Comparison of ENCODE assay signal across 9 mouse cellular contexts in the genomic region with DNA sequence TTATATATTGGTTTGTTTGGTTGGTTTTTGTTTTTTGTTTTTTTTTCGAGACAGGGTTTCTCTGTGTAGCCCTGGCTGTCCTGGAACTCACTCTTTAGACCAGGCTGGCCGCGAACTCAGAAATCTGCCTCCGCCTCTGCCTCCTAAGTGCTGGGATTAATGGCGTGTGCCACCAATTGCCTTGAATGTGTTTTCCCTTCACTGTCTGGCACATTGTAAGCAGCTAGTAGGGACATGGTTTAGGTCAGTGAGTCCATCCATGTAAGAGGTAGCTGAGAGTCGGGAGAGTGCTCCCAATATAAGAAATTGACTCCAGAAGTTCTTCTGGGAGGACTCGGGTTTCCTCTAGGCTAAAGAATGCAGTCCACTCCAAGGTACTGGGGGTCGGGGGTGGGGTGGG. TPM values are rescaled to one million over a fixed set of nuclear protein-coding genes. Genes with fewer than 3 reads are reported as not detected.
DNase-seq lines count a peak whose midpoint lies in the region; ATAC-seq and TF ChIP-seq lines count a peak whose summit lies in the region.
"Had no signal": no experiment of that assay in that cellular context is flagged by ENCODE, and none has a peak within 500 bp of the region (broad histone marks: within the 10 kb centered on the region; RNA-seq: fewer than 3 reads in every experiment).

No protein-coding gene starts in this region.

- H3K79me2 ChIP-seq in myocyte (ENCODE audit: control insufficient read depth, insufficient read depth) = peaks cover 55% of the 10 kb centered on the region

- no peak for TF ChIP-seq CTCF in hindbrain, postnatal 0 days (IDR thresholded peaks at IDR 0.05; ENCODE audit: low read depth)

- H3K4me1 ChIP-seq in embryonic facial prominence, embryonic 13.5 days = peaks cover 45% of the 10 kb centered on the region
- H3K4me1 ChIP-seq in hindbrain, postnatal 0 days (ENCODE audit: insufficient read depth, low read length) = peaks cover 20% of the 10 kb centered on the region

- 24% methylated on average over 8 of the region's 8 CpGs for WGBS in embryonic facial prominence, embryonic 13.5 days
- WGBS in hindbrain, postnatal 0 days = 28% methylated on average over 8 of the region's 8 CpGs

- no peak for ATAC-seq in embryonic facial prominence, embryonic 13.5 days (ENCODE audit: insufficient number of reproducible peaks, insufficient read depth, low FRiP score, low TSS enrichment, low read depth)
- ATAC-seq in hindbrain, postnatal 0 days = no peak

- peak overlapping the region; percentile 88 for H3K9ac ChIP-seq in embryonic facial prominence, embryonic 13.5 days
- H3K9ac ChIP-seq in hindbrain, postnatal 0 days (replicated peaks; ENCODE audit: low read length) = peak overlapping the region; percentile 76; the same call in 1 of the 2 replicates

- peak overlapping the region; percentile 99 for H3K4me2 ChIP-seq in embryonic facial prominence, embryonic 13.5 days
- peak overlapping the region; percentile 98 for H3K4me2 ChIP-seq in hindbrain, postnatal 0 days (ENCODE audit: low read depth, low read length)
- peak overlapping the region; percentile 54 for H3K4me2 ChIP-seq in myocyte (ENCODE audit: low read depth)

- peak overlapping the region; percentile 83; the same call in 1 of the 2 replicates for H3K27ac ChIP-seq in embryonic facial prominence, embryonic 13.5 days
- H3K27ac ChIP-seq in hindbrain, postnatal 0 days = peak overlapping the region; percentile 79; the same call in 1 of the 2 replicates

- no peak for TF ChIP-seq POLR2A in myocyte (IDR thresholded peaks at IDR 0.05; ENCODE audit: insufficient read length, low read depth)

- H3K9me3 ChIP-seq in embryonic facial prominence, embryonic 13.5 days = no peaks in the 10 kb centered on the region
- no peaks in the 10 kb centered on the region for H3K9me3 ChIP-seq in hindbrain, postnatal 0 days (ENCODE audit: low read length)

- H3K36me3 ChIP-seq in embryonic facial prominence, embryonic 13.5 days = peaks cover 12% of the 10 kb centered on the region
- H3K36me3 ChIP-seq in hindbrain, postnatal 0 days (ENCODE audit: insufficient read depth, low read length) = peaks cover 2% of the 10 kb centered on the region; the same call in 1 of the 2 replicates
- no peaks in the 10 kb centered on the region for H3K36me3 ChIP-seq in myocyte (ENCODE audit: control insufficient read depth, insufficient read depth)

- DNase-seq in layer of hippocampus, postnatal 14 days (ENCODE audit: low spot score in 2 of 2) = peak; percentile 21 to 44
- DNase-seq in layer of hippocampus, postnatal 36 days = no peak
- DNase-seq in hindbrain, postnatal 0 days (ENCODE audit: low spot score) = no peak
- DNase-seq in thymus, postnatal 36 days = no peak
- no peak for DNase-seq in urinary bladder, adult 2 months (ENCODE audit: low spot score)

- H3K27me3 ChIP-seq in embryonic facial prominence, embryonic 13.5 days = no peaks in the 10 kb centered on the region
- H3K27me3 ChIP-seq in hindbrain, postnatal 0 days (ENCODE audit: insufficient read depth, low read length) = no peaks in the 10 kb centered on the region
- no peaks in the 10 kb centered on the region for H3K27me3 ChIP-seq in myocyte (ENCODE audit: control insufficient read depth, insufficient read depth, insufficient read length)

- peak overlapping the region; percentile 84 for H3K4me3 ChIP-seq in embryonic facial prominence, embryonic 13.5 days
- H3K4me3 ChIP-seq in hindbrain, postnatal 0 days (ENCODE audit: low read length) = peak overlapping the region; percentile 79
- H3K4me3 ChIP-seq in myocyte = peak overlapping the region; percentile 76

- H3ac ChIP-seq in myocyte (ENCODE audit: control insufficient read depth, insufficient read length) = peak overlapping the region; percentile 86

TF ChIP-seq in myocyte, 11 proteins besides CTCF, POLR2A, EP300 and RAD21:
- TF ChIP-seq MAX (IDR thresholded peaks at IDR 0.05; ENCODE audit: low read depth) = no peak
- no peak for TF ChIP-seq CEBPB (IDR thresholded peaks at IDR 0.05; ENCODE audit: insufficient read depth, poor library complexity, severe bottlenecking)
- no peak for TF ChIP-seq E2F4 (IDR thresholded peaks at IDR 0.05; ENCODE audit: insufficient read depth)
- TF ChIP-seq TCF3 (IDR thresholded peaks at IDR 0.05; ENCODE audit: insufficient read length, low read depth) = no peak
- no peak for TF ChIP-seq TCF12 (IDR thresholded peaks at IDR 0.05; ENCODE audit: insufficient read depth, poor library complexity, severe bottlenecking)

RNA-seq across cellular contexts. Expression of a gene that starts 0.6 kb away (rescaled TPM):
- 10 to 100 TPM; 34.5 to 36.1 TPM for total RNA-seq in layer of hippocampus, postnatal 14 days (2021)
- total RNA-seq in layer of hippocampus, postnatal 36 days (2021) = 10 to 100 TPM; 42.2 to 42.3 TPM
- polyA plus RNA-seq in embryonic facial prominence, embryonic 13.5 days (2015; fragmentation: Nextera tagmentation; extraction: Ambion mirVana) = 73.5 and 77.5 TPM in 2 replicates
- total RNA-seq in hindbrain, postnatal 0 days (2014; rRNA removed) = 86.9 and 112 TPM in 2 replicates
- 44.9 and 45.6 TPM in 2 replicates for polyA plus RNA-seq in hindbrain, postnatal 0 days (2015; fragmentation: Nextera tagmentation; extraction: Ambion mirVana)
- 49.0 TPM for polyA plus RNA-seq in myocyte (2012; fragmentation: generic; extraction: Trizol)
- polyA plus RNA-seq in urinary bladder, adult 2 months (2012; rRNA removed) = 42.2 and 44.4 TPM in 2 replicates

RNA-seq across cellular contexts. Expression of a gene that starts 1.2 kb away (rescaled TPM):
- total RNA-seq in layer of hippocampus, postnatal 14 days (2021) = 10 to 100 TPM; 18.8 to 19.5 TPM
- 10 to 100 TPM; 14.2 to 15.2 TPM for total RNA-seq in layer of hippocampus, postnatal 36 days (2021)
- 56.0 and 58.7 TPM in 2 replicates for polyA plus RNA-seq in embryonic facial prominence, embryonic 13.5 days (2015; fragmentation: Nextera tagmentation; extraction: Ambion mirVana)
- total RNA-seq in hindbrain, postnatal 0 days (2014; rRNA removed) = 40.9 and 45.3 TPM in 2 replicates
- 39.9 and 42.8 TPM in 2 replicates for polyA plus RNA-seq in hindbrain, postnatal 0 days (2015; fragmentation: Nextera tagmentation; extraction: Ambion mirVana)
- polyA plus RNA-seq in myocyte (2012; fragmentation: generic; extraction: Trizol) = 20.4 TPM
- 14.5 and 21.2 TPM in 2 replicates for polyA plus RNA-seq in urinary bladder, adult 2 months (2012; rRNA removed)

RNA-seq across cellular contexts. Expression of a gene that starts 6.1 kb away (rescaled TPM):
- 10 to 100 TPM; 36.5 to 45.5 TPM for total RNA-seq in layer of hippocampus, postnatal 14 days (2021)
- 10 to 100 TPM; 27.6 to 36.3 TPM for total RNA-seq in layer of hippocampus, postnatal 36 days (2021)
- 191 and 275 TPM in 2 replicates for polyA plus RNA-seq in embryonic facial prominence, embryonic 13.5 days (2015; fragmentation: Nextera tagmentation; extraction: Ambion mirVana)
- total RNA-seq in hindbrain, postnatal 0 days (2014; rRNA removed) = 20.1 and 49.6 TPM in 2 replicates
- 119 and 158 TPM in 2 replicates for polyA plus RNA-seq in hindbrain, postnatal 0 days (2015; fragmentation: Nextera tagmentation; extraction: Ambion mirVana)
- polyA plus RNA-seq in myocyte (2012; fragmentation: generic; extraction: Trizol) = 141 TPM
- polyA plus RNA-seq in urinary bladder, adult 2 months (2012; rRNA removed) = 79.8 and 95.3 TPM in 2 replicates

RNA-seq across cellular contexts. Expression of a gene that starts 26.4 kb away (rescaled TPM):
- 10 to 100 TPM; 57.2 to 66.0 TPM for total RNA-seq in layer of hippocampus, postnatal 14 days (2021)
- 10 to 100 TPM; 59.2 to 68.2 TPM for total RNA-seq in layer of hippocampus, postnatal 36 days (2021)
- polyA plus RNA-seq in embryonic facial prominence, embryonic 13.5 days (2015; fragmentation: Nextera tagmentation; extraction: Ambion mirVana) = 54.1 and 58.3 TPM in 2 replicates
- total RNA-seq in hindbrain, postnatal 0 days (2014; rRNA removed) = 113 and 118 TPM in 2 replicates
- polyA plus RNA-seq in hindbrain, postnatal 0 days (2015; fragmentation: Nextera tagmentation; extraction: Ambion mirVana) = 41.7 and 42.0 TPM in 2 replicates
- polyA plus RNA-seq in myocyte (2012; fragmentation: generic; extraction: Trizol) = 33.2 TPM
- 38.1 and 44.6 TPM in 2 replicates for polyA plus RNA-seq in urinary bladder, adult 2 months (2012; rRNA removed)

RNA-seq across cellular contexts. Expression of a gene that starts 26.8 kb away (rescaled TPM):
- total RNA-seq in layer of hippocampus, postnatal 14 days (2021) = under 1 TPM; 0.24 to 0.85 TPM
- total RNA-seq in layer of hippocampus, postnatal 36 days (2021) = under 1 TPM in 1 of 2 experiments, not detected in 1; 0.22 TPM
- 0.21 and 0.24 TPM in 2 replicates for polyA plus RNA-seq in embryonic facial prominence, embryonic 13.5 days (2015; fragmentation: Nextera tagmentation; extraction: Ambion mirVana)
- total RNA-seq in hindbrain, postnatal 0 days (2014; rRNA removed) = 0.36 and 0.37 TPM in 2 replicates
- polyA plus RNA-seq in hindbrain, postnatal 0 days (2015; fragmentation: Nextera tagmentation; extraction: Ambion mirVana) = 0.64 and 0.71 TPM in 2 replicates
- polyA plus RNA-seq in myocyte (2012; fragmentation: generic; extraction: Trizol) = 0.10 TPM
- polyA plus RNA-seq in urinary bladder, adult 2 months (2012; rRNA removed) = not detected in 2 replicates
- total RNA-seq: adrenal gland, postnatal 4 days; hematopoietic stem cell, adult 5-6 weeks had no signal

Comparison
In these comparisons a context has a peak if more than half of its experiments do, and no peak if none do; other contexts are left out.
1. DNase-seq: peak in layer of hippocampus, postnatal 14 days (2 of 2); none in layer of hippocampus, postnatal 36 days (0 of 2), hindbrain, postnatal 0 days (single experiment), thymus, postnatal 36 days (0 of 2) and urinary bladder, adult 2 months (single experiment).
2. Peak in every context shown above with its lines, with median percentiles within 50 percentile points of each other: H3K4me2 ChIP-seq and H3K4me3 ChIP-seq.